Mouse (Mus musculus) spleen, postnatal 4 days (tissue): Measurements from ENCODE around the gene Plac1.
A peak's percentile ranks its signal among the peaks of the same experiment; 100 is the strongest.
"Not testable (repeated sequence)": the region's sequence is repeated elsewhere in the genome, so short reads cannot be mapped to it uniquely, and the experiment has no call there.

Experiments
- DNase-seq, 2 experiments: peaks; one replicate each; pipeline ENCODE4 v3.0.0; 2022; ENCODE audit warnings: low spot score in 2 of 2

Plac1 gene

GRCm38 (mm10) chrX:53046911-53047310, 193.0 kb downstream of the Plac1 start:
- no peak for DNase-seq

- DNase-seq: no peak
Measured at GRCm38 (mm10) chrX:53046033-53046432, 193.9 kb downstream of the Plac1 start.

- peak in 1 of 2 experiments; percentile 17 for DNase-seq
Measured at GRCm38 (mm10) chrX:53045187-53045903, 194.6 kb downstream of the Plac1 start.

GRCm38 (mm10) chrX:53041006-53041405, 198.9 kb downstream of the Plac1 start:
- DNase-seq: no peak

GRCm38 (mm10) chrX:53040138-53040537, 199.8 kb downstream of the Plac1 start:
- no peak for DNase-seq

- no peak for DNase-seq
Measured at GRCm38 (mm10) chrX:53039651-53040050, 200.3 kb downstream of the Plac1 start.

GRCm38 (mm10) chrX:53038194-53038593, 201.7 kb downstream of the Plac1 start:
- no peak for DNase-seq

- peak; percentile 13 to 52 for DNase-seq
Measured at GRCm38 (mm10) chrX:53029559-53029958, 210.4 kb downstream of the Plac1 start.

GRCm38 (mm10) chrX:53025471-53026223, 214.3 kb downstream of the Plac1 start:
- DNase-seq: no peak

GRCm38 (mm10) chrX:53024268-53024667, 215.6 kb downstream of the Plac1 start:
- not testable (repeated sequence) for DNase-seq

- no peak for DNase-seq
Measured at GRCm38 (mm10) chrX:53023021-53023420, 216.9 kb downstream of the Plac1 start.
